Mouse (Mus musculus) myocyte (in vitro differentiated cells): ENCODE results near the gene Ifit1bl1. TPM values are rescaled to one million over a fixed set of nuclear protein-coding genes. Genes with fewer than 3 reads are reported as not detected.

Experiments used
- H3K27me3 ChIP-seq: one replicate; pipeline ENCODE4 v1.6.1; 2011; ENCODE audit not compliant: control insufficient read depth, insufficient read depth, insufficient read length
- H3K36me3 ChIP-seq: one replicate; pipeline ENCODE4 v1.6.1; 2011; ENCODE audit not compliant: control insufficient read depth, insufficient read depth
- H3K4me2 ChIP-seq: one replicate; pipeline ENCODE4 v1.6.1; 2011; ENCODE audit warnings: low read depth, control low read depth
- H3K4me3 ChIP-seq: one replicate; pipeline ENCODE4 v1.5.1; 2011; ENCODE audit warnings: mild to moderate bottlenecking, control low read depth, moderate library complexity
- H3K79me2 ChIP-seq: one replicate; pipeline ENCODE4 v1.6.1; 2011; ENCODE audit not compliant: control insufficient read depth, insufficient read depth
- H3ac ChIP-seq: one replicate; pipeline ENCODE4 v1.6.1; 2011; ENCODE audit not compliant: control insufficient read depth, insufficient read length
- CEBPB ChIP-seq: IDR thresholded peaks from 2 replicates; pipeline ENCODE4 v1.6.1; 2011; ENCODE audit warnings: mild to moderate bottlenecking, moderate library complexity; ENCODE audit not compliant: poor library complexity, insufficient read depth, severe bottlenecking
- E2F4 ChIP-seq: IDR thresholded peaks from one replicate; pipeline ENCODE4 v1.6.1; 2011; ENCODE audit warnings: mild to moderate bottlenecking, control low read depth, moderate library complexity; ENCODE audit not compliant: insufficient read depth
- MAX ChIP-seq: IDR thresholded peaks from one replicate; pipeline ENCODE4 v1.6.1; 2011; ENCODE audit warnings: low read depth, mild to moderate bottlenecking, control low read depth
- MYOD1 ChIP-seq, 3 experiments: IDR thresholded peaks; one replicate each; pipeline ENCODE4 v1.6.1; 2011; ENCODE audit warnings: control low read depth in 2 of 3, low read depth in 2 of 3, mild to moderate bottlenecking in 2 of 3, moderate library complexity in 1 of 3; ENCODE audit not compliant: insufficient read length in 2 of 3, control insufficient read depth in 1 of 3
- MYOG ChIP-seq, 3 experiments: IDR thresholded peaks; one replicate each; pipeline ENCODE4 v1.6.1; 2011; ENCODE audit warnings: control low read depth in 2 of 3, low read depth in 2 of 3, mild to moderate bottlenecking in 2 of 3; ENCODE audit not compliant: insufficient read length in 2 of 3, control insufficient read depth in 1 of 3, insufficient read depth in 1 of 3
- POLR2A ChIP-seq: IDR thresholded peaks from one replicate; pipeline ENCODE4 v1.6.1; 2011; ENCODE audit warnings: low read depth, mild to moderate bottlenecking, control low read depth, moderate library complexity; ENCODE audit not compliant: insufficient read length
- POLR2AphosphoS2 ChIP-seq: IDR thresholded peaks from one replicate; pipeline ENCODE4 v1.6.1; 2011; ENCODE audit warnings: low read depth, control low read depth; ENCODE audit not compliant: insufficient read length
- REST ChIP-seq: IDR thresholded peaks from one replicate; pipeline ENCODE4 v1.6.1; 2011; ENCODE audit warnings: mild to moderate bottlenecking, control low read depth, moderate library complexity; ENCODE audit not compliant: insufficient read depth, insufficient read length
- SRF ChIP-seq: IDR thresholded peaks from one replicate; pipeline ENCODE4 v1.6.1; 2011; ENCODE audit warnings: low read depth; ENCODE audit not compliant: control insufficient read depth, insufficient read length
- TCF12 ChIP-seq: IDR thresholded peaks from one replicate; pipeline ENCODE4 v1.6.1; 2011; ENCODE audit warnings: mild to moderate bottlenecking, control low read depth; ENCODE audit not compliant: poor library complexity, insufficient read depth, severe bottlenecking
- TCF3 ChIP-seq: IDR thresholded peaks from one replicate; pipeline ENCODE4 v1.6.1; 2011; ENCODE audit warnings: low read depth, control low read depth; ENCODE audit not compliant: insufficient read length
- USF1 ChIP-seq: IDR thresholded peaks from one replicate; pipeline ENCODE4 v1.6.1; 2011; ENCODE audit warnings: low read depth, mild to moderate bottlenecking, control low read depth, moderate library complexity
- polyA plus RNA-seq: library from polyadenylated mRNA; unstranded; fragments of >200 nt; fragmentation: generic; extraction: Trizol; gene quantifications from one replicate; pipeline ENCODE4 v1.2.1, GENCODE M21; 2012; ENCODE audit warnings: missing spikeins

Ifit1bl1 gene
- polyA plus RNA-seq, 1 experiment: 0.05 TPM

GRCm38 (mm10) chr19:34577121-34577520 lies 24.6 kb downstream of the Ifit1bl1 start:
- Histone ChIP-seq H3K36me3 (no peaks in the 10 kb centered on the region), H3K4me3 (no peak overlapping the region), H3K79me2 (no peaks in the 10 kb centered on the region), H3K27me3 (no peaks in the 10 kb centered on the region), H3ac (no peak overlapping the region), H3K4me2 (no peak overlapping the region)
- TF ChIP-seq TCF3 (no peak), POLR2AphosphoS2 (no peak), USF1 (no peak), MYOG (IDR thresholded peaks at IDR 0.05; ENCODE audit: control insufficient read depth in 1 of 3, insufficient read depth in 1 of 3, insufficient read length in 2 of 3, low read depth in 2 of 3) (no peak), MAX (no peak), REST (no peak), TCF12 (no peak), POLR2A (no peak), CEBPB (no peak), SRF (no peak), E2F4 (no peak), MYOD1 (IDR thresholded peaks at IDR 0.05; ENCODE audit: control insufficient read depth in 1 of 3, insufficient read length in 2 of 3, low read depth in 2 of 3) (no peak)

- no peak overlapping the region for H3K4me3 ChIP-seq
- no peaks in the 10 kb centered on the region for H3K79me2 ChIP-seq
- H3K27me3 ChIP-seq: no peaks in the 10 kb centered on the region
- H3K36me3 ChIP-seq: no peaks in the 10 kb centered on the region
- no peak overlapping the region for H3ac ChIP-seq
- H3K4me2 ChIP-seq: no peak overlapping the region
- no peak for TF ChIP-seq POLR2A
- TF ChIP-seq POLR2AphosphoS2: no peak
- no peak for TF ChIP-seq MAX
- no peak for TF ChIP-seq CEBPB
- no peak for TF ChIP-seq USF1
- no peak for TF ChIP-seq REST
- TF ChIP-seq MYOD1 (IDR thresholded peaks at IDR 0.05; ENCODE audit: control insufficient read depth in 1 of 3, insufficient read length in 2 of 3, low read depth in 2 of 3): no peak
- TF ChIP-seq MYOG (IDR thresholded peaks at IDR 0.05; ENCODE audit: control insufficient read depth in 1 of 3, insufficient read depth in 1 of 3, insufficient read length in 2 of 3, low read depth in 2 of 3): no peak
- TF ChIP-seq TCF12: no peak
- TF ChIP-seq E2F4: no peak
- TF ChIP-seq TCF3: no peak
Observed at GRCm38 (mm10) chr19:34573650-34574049, 28.1 kb downstream of the Ifit1bl1 start.

- TF ChIP-seq CEBPB: no peak
- TF ChIP-seq TCF3: no peak
- TF ChIP-seq MYOG (IDR thresholded peaks at IDR 0.05; ENCODE audit: control insufficient read depth in 1 of 3, insufficient read depth in 1 of 3, insufficient read length in 2 of 3, low read depth in 2 of 3): no peak
- TF ChIP-seq MAX: no peak
- TF ChIP-seq E2F4: no peak
- TF ChIP-seq POLR2AphosphoS2: no peak
- TF ChIP-seq MYOD1 (IDR thresholded peaks at IDR 0.05; ENCODE audit: control insufficient read depth in 1 of 3, insufficient read length in 2 of 3, low read depth in 2 of 3): no peak
- no peak for TF ChIP-seq REST
- no peak for TF ChIP-seq USF1
- TF ChIP-seq SRF: no peak
- no peak for TF ChIP-seq POLR2A
- no peak for TF ChIP-seq TCF12
- Histone ChIP-seq H3K79me2 (no peaks in the 10 kb centered on the region), H3K36me3 (no peaks in the 10 kb centered on the region), H3ac (no peak overlapping the region), H3K27me3 (no peaks in the 10 kb centered on the region), H3K4me3 (no peak overlapping the region), H3K4me2 (no peak overlapping the region)
Observed at GRCm38 (mm10) chr19:34571080-34571479, 30.7 kb downstream of the Ifit1bl1 start.

GRCm38 (mm10) chr19:34569896-34570476 lies 31.8 kb downstream of the Ifit1bl1 start:
- TF ChIP-seq POLR2A (no peak), REST (no peak), SRF (no peak), USF1 (no peak), POLR2AphosphoS2 (no peak), CEBPB (no peak), MYOG (IDR thresholded peaks at IDR 0.05; ENCODE audit: control insufficient read depth in 1 of 3, insufficient read depth in 1 of 3, insufficient read length in 2 of 3, low read depth in 2 of 3) (no peak), MAX (no peak), MYOD1 (IDR thresholded peaks at IDR 0.05; ENCODE audit: control insufficient read depth in 1 of 3, insufficient read length in 2 of 3, low read depth in 2 of 3) (no peak), TCF12 (no peak), TCF3 (no peak), E2F4 (no peak)
- no peak overlapping the region for H3K4me2 ChIP-seq
- no peak overlapping the region for H3ac ChIP-seq
- H3K79me2 ChIP-seq: no peaks in the 10 kb centered on the region
- no peak overlapping the region for H3K4me3 ChIP-seq
- no peaks in the 10 kb centered on the region for H3K27me3 ChIP-seq
- H3K36me3 ChIP-seq: no peaks in the 10 kb centered on the region
